Comparison of ENCODE assay signal across 37 mouse cellular contexts in the genomic region with DNA sequence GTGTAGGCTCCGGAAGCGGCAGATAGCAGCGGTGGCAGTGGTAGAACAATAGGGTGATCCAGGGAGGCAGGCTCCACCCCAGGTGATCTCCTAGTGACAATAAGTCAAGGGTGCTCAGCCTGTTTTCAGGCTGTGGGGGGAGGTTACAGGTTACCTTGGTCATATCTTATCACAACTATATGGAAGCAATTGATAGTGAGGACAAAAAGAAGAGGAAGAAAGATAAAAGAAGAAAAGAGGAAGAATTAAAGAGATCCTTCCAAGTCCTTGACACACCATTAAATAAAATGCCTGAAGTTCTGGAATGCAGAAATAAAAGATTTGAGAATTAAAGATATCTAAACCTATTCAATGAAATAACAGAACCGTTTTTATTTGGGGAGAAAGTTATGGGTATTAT. TPM values are rescaled to one million over a fixed set of nuclear protein-coding genes. Genes with fewer than 3 reads are reported as not detected.
"Had no signal": no experiment of that assay in that cellular context is flagged by ENCODE, and none has a peak within 500 bp of the region (broad histone marks: within the 10 kb centered on the region; RNA-seq: fewer than 3 reads in every experiment).

No protein-coding gene starts in this region.

- H3K27me3 ChIP-seq: embryonic facial prominence, embryonic 12.5 days; embryonic facial prominence, embryonic 13.5 days; embryonic facial prominence, embryonic 15.5 days; forebrain, embryonic 12.5 days; forebrain, embryonic 13.5 days; forebrain, embryonic 15.5 days had no signal

- H3K9ac ChIP-seq: embryonic facial prominence, embryonic 12.5 days; embryonic facial prominence, embryonic 13.5 days; embryonic facial prominence, embryonic 15.5 days; forebrain, embryonic 12.5 days; forebrain, embryonic 13.5 days; forebrain, embryonic 15.5 days; forebrain, postnatal 0 days had no signal

- ATAC-seq: forebrain, embryonic 13.5 days; forebrain, embryonic 14.5 days; forebrain, embryonic 15.5 days; forebrain, embryonic 16.5 days; forebrain, postnatal 0 days had no signal

- DNase-seq: cerebellum, adult 9-10 months; cerebellum, adult 9-11 months; cerebellum, postnatal 10 days; cerebellum, postnatal 14 days; cerebellum, postnatal 25 days; cerebellum, postnatal 36 days; embryo, embryonic 11 days; forebrain, postnatal 0 days; gastrocnemius, adult 2 months; gastrocnemius, postnatal 10 days; gastrocnemius, postnatal 14 days; gastrocnemius, postnatal 25 days; gastrocnemius, postnatal 36 days; heart, adult 2 months had no signal

- H3K36me3 ChIP-seq: embryonic facial prominence, embryonic 10.5 days; embryonic facial prominence, embryonic 12.5 days; embryonic facial prominence, embryonic 13.5 days; embryonic facial prominence, embryonic 15.5 days; forebrain, embryonic 10.5 days; forebrain, embryonic 12.5 days; forebrain, embryonic 15.5 days; heart, embryonic 10.5 days had no signal

- H3K4me3 ChIP-seq: embryonic facial prominence, embryonic 10.5 days; embryonic facial prominence, embryonic 12.5 days; embryonic facial prominence, embryonic 13.5 days; embryonic facial prominence, embryonic 15.5 days; erythroblast, embryonic 14.5 days; forebrain, embryonic 10.5 days; forebrain, embryonic 12.5 days; forebrain, embryonic 13.5 days; forebrain, embryonic 15.5 days; gastrocnemius, adult 2 months; heart, adult 2 months; heart, embryonic 10.5 days had no signal

- H3K4me1 ChIP-seq: embryonic facial prominence, embryonic 10.5 days; embryonic facial prominence, embryonic 12.5 days; embryonic facial prominence, embryonic 13.5 days; embryonic facial prominence, embryonic 15.5 days; forebrain, embryonic 10.5 days; forebrain, embryonic 12.5 days; forebrain, embryonic 13.5 days; forebrain, embryonic 15.5 days; heart, embryonic 10.5 days had no signal

- H3K27ac ChIP-seq: embryonic facial prominence, embryonic 10.5 days; embryonic facial prominence, embryonic 12.5 days; embryonic facial prominence, embryonic 13.5 days; embryonic facial prominence, embryonic 15.5 days; forebrain, embryonic 10.5 days; forebrain, embryonic 12.5 days; forebrain, embryonic 13.5 days; forebrain, embryonic 15.5 days; gastrocnemius, adult 2 months; heart, adult 2 months; heart, embryonic 10.5 days had no signal

- H3K9me3 ChIP-seq: embryonic facial prominence, embryonic 10.5 days; embryonic facial prominence, embryonic 12.5 days; embryonic facial prominence, embryonic 13.5 days; embryonic facial prominence, embryonic 15.5 days; forebrain, embryonic 10.5 days; forebrain, embryonic 12.5 days; forebrain, embryonic 13.5 days; forebrain, embryonic 15.5 days; heart, embryonic 10.5 days had no signal

RNA-seq across cellular contexts. Expression of a gene that starts 17.6 kb away (rescaled TPM):
- total RNA-seq: common myeloid progenitor, adult 5-6 weeks; forebrain, postnatal 0 days; gastrocnemius, adult 18-20 months; gastrocnemius, adult 2 months; gastrocnemius, postnatal 10 days; gastrocnemius, postnatal 14 days; gastrocnemius, postnatal 25 days; gastrocnemius, postnatal 36 days; gastrocnemius, postnatal 4 days; granulocyte monocyte progenitor cell, adult 5-6 weeks; heart, adult 2 months; heart, adult 8-10 months had no signal
- polyA plus RNA-seq: cortical plate, adult 2 months; embryonic facial prominence, embryonic 10.5 days; embryonic facial prominence, embryonic 11.5 days; embryonic facial prominence, embryonic 12.5 days; embryonic facial prominence, embryonic 13.5 days; embryonic facial prominence, embryonic 14.5 days; embryonic facial prominence, embryonic 15.5 days; erythroblast, embryonic 14.5 days; forebrain, embryonic 10.5 days; forebrain, embryonic 11.5 days; forebrain, embryonic 12.5 days; forebrain, embryonic 13.5 days; forebrain, embryonic 14.5 days; forebrain, embryonic 15.5 days; forebrain, embryonic 16.5 days; forebrain, postnatal 0 days; frontal cortex, adult 2 months; heart, adult 2 months; heart, embryonic 10.5 days; heart, embryonic 11.5 days had no signal

RNA-seq across cellular contexts. Expression of a gene that starts 51.4 kb away (rescaled TPM):
- total RNA-seq: common myeloid progenitor, adult 5-6 weeks; granulocyte monocyte progenitor cell, adult 5-6 weeks had no signal
- polyA plus RNA-seq: erythroblast, embryonic 14.5 days had no signal
